Mouse (Mus musculus): ENCODE measurements at regions not wholly inside any gene's neighbourhood (a gene's known extent, or its start where the extent isn't known, plus 50 kb on each side); places are given as distances from the start of the nearest gene placed in this dataset.

GRCm38 (mm10) chr4:54652111-54653021, 292.5 kb upstream of the Zfp462 start:
- DNase-seq (ENCODE audit: low spot score): peak; percentile 77

GRCm38 (mm10) chr4:54653097-54653776, 291.6 kb upstream of the Zfp462 start:
- DNase-seq (ENCODE audit: low spot score) (peak; percentile 67), ATAC-seq (ENCODE audit: low FRiP score) (peak; percentile 54; the same call in 1 of the 2 replicates)
- Histone ChIP-seq H3K4me3 (ENCODE audit: low read depth, low read length) (no peak overlapping the region), H3K4me1 (ENCODE audit: insufficient read depth, low read length) (peaks cover 5% of the 10 kb centered on the region), H3K27me3 (ENCODE audit: insufficient read depth, low read length) (no peaks in the 10 kb centered on the region), H3K4me2 (ENCODE audit: low read depth, low read length, poor library complexity, severe bottlenecking) (peak overlapping the region; percentile 5), H3K9me3 (ENCODE audit: low read length) (no peaks in the 10 kb centered on the region), H3K27ac (ENCODE audit: low read depth, low read length) (peak overlapping the region; percentile 52), H3K9ac (replicated peaks; ENCODE audit: low read length, poor library complexity, severe bottlenecking) (no peak overlapping the region), H3K36me3 (ENCODE audit: insufficient read depth, low read length) (no peaks in the 10 kb centered on the region)
- TF ChIP-seq CTCF (IDR thresholded peaks at IDR 0.05): no peak
- WGBS: 17% methylated on average over 10 of the region's 10 CpGs

More at GRCm38 (mm10) chr4:54652111-54653021, 292.5 kb upstream of the Zfp462 start:
- H3K36me3 ChIP-seq (ENCODE audit: insufficient read depth, low read length): no peaks in the 10 kb centered on the region
- H3K4me3 ChIP-seq (ENCODE audit: low read depth, low read length): no peak overlapping the region
- peaks cover 5% of the 10 kb centered on the region for H3K4me1 ChIP-seq (ENCODE audit: insufficient read depth, low read length)
- 11% methylated on average over 11 of the region's 11 CpGs for whole genome bisulfite sequencing
- no peaks in the 10 kb centered on the region for H3K9me3 ChIP-seq (ENCODE audit: low read length)
- H3K9ac ChIP-seq (replicated peaks; ENCODE audit: low read length, poor library complexity, severe bottlenecking): no peak overlapping the region; the same call in 1 of the 2 replicates
- no peaks in the 10 kb centered on the region for H3K27me3 ChIP-seq (ENCODE audit: insufficient read depth, low read length)
- peak; percentile 82 for ATAC-seq (ENCODE audit: low FRiP score)
- peak overlapping the region; percentile 70 for H3K27ac ChIP-seq (ENCODE audit: low read depth, low read length)
- peak overlapping the region; percentile 5 for H3K4me2 ChIP-seq (ENCODE audit: low read depth, low read length, poor library complexity, severe bottlenecking)
- no peak for TF ChIP-seq CTCF (IDR thresholded peaks at IDR 0.05)

Data from midbrain, postnatal 0 days (tissue).